Mouse (Mus musculus) lung, adult 2 months (tissue): ENCODE results near the gene St8sia6. TPM values are rescaled to one million over a fixed set of nuclear protein-coding genes. Genes with fewer than 3 reads are reported as not detected.

Source experiments
- DNase-seq: peaks from one replicate; pipeline ENCODE4 v3.0.0; 2022
- H3K4me1 ChIP-seq: fragments of 200-500 bp; 2 replicates; pipeline ENCODE4 v1.6.1; 2011; ENCODE audit warnings: low read length; ENCODE audit not compliant: control insufficient read depth, insufficient read depth
- H3K4me3 ChIP-seq: fragments of 200-500 bp; replicated peaks from 2 replicates; pipeline ENCODE3; 2011; ENCODE audit warnings: low read depth, mild to moderate bottlenecking, control low read depth, low read length; ENCODE audit errors: extremely low read depth
- CTCF ChIP-seq: fragments of 200-500 bp; IDR thresholded peaks from 2 replicates; pipeline ENCODE4 v1.5.1; 2011; ENCODE audit warnings: mild to moderate bottlenecking, low read length, control low read depth; ENCODE audit not compliant: insufficient read depth
- POLR2A ChIP-seq: fragments of 200-500 bp; IDR thresholded peaks from 2 replicates; pipeline ENCODE4 v1.6.1; 2011; ENCODE audit warnings: low read depth, mild to moderate bottlenecking, control low read depth, low read length, borderline replicate concordance; ENCODE audit errors: extremely low read depth
- WGBS: fragments of 180-500 bp; shearing (Covaris S2); methylation state at CpG from one replicate; pipeline ENCODE4 v1.1.7; 2018; 5-methylcytosine and 5-hydroxymethylcytosine counted together
- polyA plus RNA-seq: library from polyadenylated mRNA; depleted of rRNA; stranded (reverse); fragments of >200 nt; gene quantifications from 2 replicates; pipeline ENCODE4 v1.2.3, GENCODE M21; 2012; rRNA removed

St8sia6 gene
- polyA plus RNA-seq = 0.53 and 0.75 TPM in 2 replicates

GRCm38 (mm10) chr2:13793969-13794363 lies at the start of gene St8sia6:
TSS of gene St8sia6 (minus strand) at chr2:13794064.
- TF ChIP-seq POLR2A (no peak), CTCF (no peak)
- Histone ChIP-seq H3K4me3 (peak within 1 kb of the TSS; percentile 27), H3K4me1 (no peaks in the 10 kb centered on the region)
- 53% methylated on average over 8 of the region's 8 CpGs for WGBS
- DNase-seq = no peak

- TF ChIP-seq CTCF = no peak
- TF ChIP-seq POLR2A = no peak
- no peak for DNase-seq
- H3K4me3 ChIP-seq = no peak overlapping the region
- H3K4me1 ChIP-seq = no peaks in the 10 kb centered on the region
- 61% methylated on average over 3 of the region's 3 CpGs for WGBS
Observed at GRCm38 (mm10) chr2:13836310-13836709, 42.4 kb upstream of the St8sia6 start.

GRCm38 (mm10) chr2:13834989-13835388 lies 41.1 kb upstream of the St8sia6 start:
- TF ChIP-seq CTCF = no peak
- H3K4me1 ChIP-seq = no peaks in the 10 kb centered on the region
- no peak for DNase-seq
- H3K4me3 ChIP-seq = no peak overlapping the region
- WGBS = 26% methylated on average over 1 of the region's 1 CpGs

- no peak for TF ChIP-seq CTCF
- no peak for TF ChIP-seq POLR2A
- Histone ChIP-seq H3K4me3 (no peak overlapping the region), H3K4me1 (no peaks in the 10 kb centered on the region)
- WGBS = 61% methylated on average over 2 of the region's 2 CpGs
- DNase-seq = no peak
Observed at GRCm38 (mm10) chr2:13816645-13817044, 22.8 kb upstream of the St8sia6 start.

GRCm38 (mm10) chr2:13808593-13808992 lies 14.7 kb upstream of the St8sia6 start:
- TF ChIP-seq CTCF = no peak
- TF ChIP-seq POLR2A = no peak
- 32% methylated on average over 5 of the region's 5 CpGs for WGBS
- no peak for DNase-seq
- Histone ChIP-seq H3K4me1 (no peaks in the 10 kb centered on the region), H3K4me3 (no peak overlapping the region)

GRCm38 (mm10) chr2:13808008-13808407 lies 14.1 kb upstream of the St8sia6 start:
- WGBS = 53% methylated on average over 4 of the region's 4 CpGs
- H3K4me3 ChIP-seq = no peak overlapping the region
- no peak for TF ChIP-seq POLR2A
- TF ChIP-seq CTCF = no peak
- DNase-seq = no peak
- H3K4me1 ChIP-seq = no peaks in the 10 kb centered on the region

- DNase-seq = no peak
- TF ChIP-seq CTCF (no peak), POLR2A (no peak)
- H3K4me1 ChIP-seq = no peaks in the 10 kb centered on the region
- WGBS = 93% methylated on average over 3 of the region's 3 CpGs
- no peak overlapping the region for H3K4me3 ChIP-seq
Observed at GRCm38 (mm10) chr2:13806120-13806519, 12.3 kb upstream of the St8sia6 start.

GRCm38 (mm10) chr2:13800639-13801038 lies 6.8 kb upstream of the St8sia6 start:
- WGBS = 86% methylated on average over 2 of the region's 2 CpGs
- Histone ChIP-seq H3K4me1 (no peaks in the 10 kb centered on the region), H3K4me3 (no peak overlapping the region)
- no peak for DNase-seq
- TF ChIP-seq POLR2A = no peak

- no peak for TF ChIP-seq POLR2A
- TF ChIP-seq CTCF = no peak
- Histone ChIP-seq H3K4me1 (no peaks in the 10 kb centered on the region), H3K4me3 (no peak overlapping the region)
- no peak for DNase-seq
- WGBS = 83% methylated on average over 8 of the region's 8 CpGs
Observed at GRCm38 (mm10) chr2:13794446-13794845, 582 bp upstream of the St8sia6 start.

GRCm38 (mm10) chr2:13793054-13793968 lies 553 bp downstream of the St8sia6 start:
- Histone ChIP-seq H3K4me1 (no peaks in the 10 kb centered on the region), H3K4me3 (peak overlapping the region; percentile 27)
- WGBS = 1% methylated on average over 89 of the region's 89 CpGs
- peak; percentile 4 for DNase-seq
- no peak for TF ChIP-seq CTCF
